Mouse (Mus musculus): ENCODE measurements around the gene 1700001K19Rik. TPM values are rescaled to one million over a fixed set of nuclear protein-coding genes. Genes with fewer than 3 reads are reported as not detected.

1700001K19Rik gene
- total RNA-seq, 2 experiments from 2014 or later: not detected

Small RNA genes lying within 50 kb of the gene (microRNA-seq; reads per million reads assigned to microRNA genes)
- gene Gm27299 (ENCODE audit: borderline number of aligned reads in 2 of 2): 0 reads per million in 2 experiments

Other genes starting within 250 kb of the 1700001K19Rik start
- gene Ppp2r5c, start 235.5 kb downstream of the 1700001K19Rik start, total RNA-seq (2021): 10 to 100 TPM; 94.4 to 96.6 TPM
- gene Dync1h1, start 81.2 kb downstream of the 1700001K19Rik start, total RNA-seq (2021): 100 to 1,000 TPM; 143 to 146 TPM
- 100 to 1,000 TPM; 136 to 209 TPM for gene Hsp90aa1, start 20.1 kb upstream of the 1700001K19Rik start, total RNA-seq (2021)
- 10 to 100 TPM; 28.2 to 32.0 TPM for gene Wdr20, start 55.3 kb upstream of the 1700001K19Rik start, total RNA-seq (2021)
- 1 to 10 TPM in 1 of 2 experiments, under 1 TPM in 1; 0.75 to 1.1 TPM for gene Mok, start 158.3 kb upstream of the 1700001K19Rik start, total RNA-seq (2021)
- 10 to 100 TPM; 11.1 to 11.7 TPM for gene Zfp839, start 167.6 kb upstream of the 1700001K19Rik start, total RNA-seq (2021)
- 10 to 100 TPM; 34.2 to 34.8 TPM for gene Cinp, start 206.5 kb upstream of the 1700001K19Rik start, total RNA-seq (2021)
- gene Tecpr2, start 206.6 kb upstream of the 1700001K19Rik start, total RNA-seq (2021): 1 to 10 TPM; 5.1 to 5.6 TPM

All from heart, postnatal 36 days (tissue).